Mouse (Mus musculus) intestine, embryonic 16.5 days (tissue): ENCODE measurements at regions not wholly inside any gene's neighbourhood (a gene's known extent, or its start where the extent isn't known, plus 50 kb on each side); places are given as distances from the start of the nearest gene placed in this dataset.

Experiments used
- ATAC-seq: fragments of 200-750 bp; cut with Nextera tagmentation; 2 replicates; pipeline ENCODE4 v1.8.0; 2017; ENCODE audit warnings: moderate TSS enrichment, moderate library complexity
- H3K27ac ChIP-seq: fragments of 300-500 bp; sonication (generic); 2 replicates; pipeline ENCODE4 v1.5.1; 2014; ENCODE audit warnings: mild to moderate bottlenecking, low read length
- H3K27me3 ChIP-seq: fragments of 300-500 bp; sonication (generic); replicated peaks from 2 replicates; pipeline ENCODE4 v1.6.1; 2014; ENCODE audit warnings: low read length, control low read depth, mixed read lengths; ENCODE audit not compliant: control insufficient read depth, insufficient read depth
- H3K36me3 ChIP-seq: fragments of 300-500 bp; sonication (generic); 2 replicates; pipeline ENCODE4 v1.6.1; 2014; ENCODE audit warnings: low read length, control low read depth; ENCODE audit not compliant: control insufficient read depth, insufficient read depth
- H3K4me1 ChIP-seq: fragments of 300-500 bp; sonication (generic); 2 replicates; pipeline ENCODE4 v1.6.1; 2014; ENCODE audit warnings: low read length, control low read depth, mixed read lengths; ENCODE audit not compliant: control insufficient read depth, insufficient read depth
- H3K4me2 ChIP-seq: fragments of 300-500 bp; sonication (generic); 2 replicates; pipeline ENCODE4 v1.6.1; 2014; ENCODE audit warnings: low read depth, low read length, control low read depth
- H3K4me3 ChIP-seq: fragments of 300-500 bp; sonication (generic); 2 replicates; pipeline ENCODE4 v1.5.1; 2014; ENCODE audit warnings: mild to moderate bottlenecking, low read length
- H3K9ac ChIP-seq: fragments of 300-500 bp; sonication (generic); 2 replicates; pipeline ENCODE4 v1.6.1; 2014; ENCODE audit warnings: low read depth, low read length
- H3K9me3 ChIP-seq: fragments of 300-500 bp; sonication (generic); 2 replicates; pipeline ENCODE4 v1.6.1; 2016; ENCODE audit warnings: low read length, control low read depth; ENCODE audit not compliant: control insufficient read depth
- WGBS: fragments of 180-500 bp; shearing (Covaris S2); extraction: QIAGEN DNeasy Blood & Tissue Kit; methylation state at CpG from one replicate; pipeline ENCODE4 v1.1.7; 2014; 5-methylcytosine and 5-hydroxymethylcytosine counted together

DNA sequence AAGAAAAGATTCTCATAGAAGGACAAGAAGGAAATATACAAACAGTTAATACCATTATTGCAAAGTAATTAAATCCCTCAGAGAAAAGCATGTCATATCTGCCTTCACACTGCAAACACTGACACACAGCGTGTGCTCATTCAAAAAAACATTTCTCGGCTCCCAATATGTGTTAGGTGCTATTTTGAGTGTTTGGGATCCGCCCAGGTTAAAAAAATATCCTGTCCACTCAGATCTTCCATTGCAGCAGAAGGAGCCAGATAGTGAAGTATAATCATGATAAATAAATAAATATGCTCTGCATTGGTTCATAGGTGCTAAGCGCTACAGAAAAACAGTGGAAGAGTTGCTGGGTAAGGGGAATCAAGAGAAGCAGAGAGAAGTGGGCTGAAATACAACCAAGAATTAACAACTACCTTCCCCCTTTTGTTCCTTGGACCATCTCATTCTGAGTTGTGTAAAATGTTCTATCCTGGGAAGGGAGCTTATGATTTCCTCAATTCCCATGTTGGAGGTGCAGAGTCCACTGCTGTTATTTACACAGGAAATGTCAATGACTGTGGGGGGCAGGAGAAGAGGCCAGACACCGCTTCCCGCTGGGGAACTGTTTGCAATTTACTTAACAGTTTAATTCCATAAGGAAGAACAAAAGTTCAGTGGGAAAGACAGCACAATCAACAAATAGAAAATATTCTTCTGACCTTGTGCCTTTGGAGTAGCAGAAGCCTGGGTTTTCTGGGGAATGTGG lies 139.9 kb downstream of the Tle1 start:
- Histone ChIP-seq H3K4me1 (0 out of 2 replicates have a peak, but pooled peaks cover 2% of the 10 kb centered on the region), H3K27ac (peak overlapping the region; percentile 14; the same call in 1 of the 2 replicates), H3K36me3 (no peaks in the 10 kb centered on the region), H3K9me3 (no peaks in the 10 kb centered on the region), H3K27me3 (no peaks in the 10 kb centered on the region), H3K4me2 (no peak overlapping the region), H3K9ac (no peak overlapping the region), H3K4me3 (no peak overlapping the region)
- WGBS, result 51% methylated on average over 6 of the region's 6 CpGs
- ATAC-seq, result peak; percentile 98

DNA sequence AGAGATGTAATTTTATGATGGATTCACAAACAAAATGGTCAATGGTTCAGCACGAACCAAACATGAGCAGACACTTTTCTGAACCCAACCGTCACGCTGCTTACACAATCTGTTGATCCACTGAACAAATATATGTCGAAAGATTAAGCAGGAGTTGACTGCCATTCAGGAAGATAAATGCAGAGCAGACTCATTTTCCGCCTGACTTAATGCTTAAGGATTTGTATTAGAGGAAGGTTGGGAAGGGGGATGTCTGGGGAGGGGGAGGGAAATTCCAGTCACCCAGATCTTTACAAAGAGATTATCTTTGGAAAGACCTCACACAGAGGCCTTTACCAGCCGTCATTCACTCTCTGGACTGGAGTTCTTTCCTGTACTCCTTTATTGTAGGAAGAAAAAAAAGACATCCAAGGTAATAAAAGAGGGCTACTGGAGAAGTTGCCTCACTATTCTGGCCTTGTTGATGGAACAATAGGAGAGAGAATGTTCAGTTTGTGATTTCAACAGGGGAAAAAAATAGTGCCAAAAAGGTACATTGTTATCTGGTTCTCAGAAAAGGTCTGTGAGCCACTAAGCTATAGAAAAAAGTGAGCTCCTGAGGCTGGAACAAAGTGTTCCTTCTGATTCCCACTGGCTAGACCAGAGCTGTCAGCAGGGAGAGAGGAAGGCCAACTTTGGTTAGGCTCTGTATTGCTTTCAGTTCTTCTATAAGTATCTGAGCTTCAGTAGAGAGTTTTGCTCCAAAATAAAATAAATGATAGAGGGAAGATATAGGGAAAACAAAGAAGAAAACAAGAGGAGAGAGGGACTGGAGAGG lies 150.9 kb downstream of the Tle1 start:
- H3K27ac ChIP-seq, result no peak overlapping the region
- WGBS, result 15% methylated on average over 6 of the region's 6 CpGs
- ATAC-seq, result peak; percentile 81
- no peak overlapping the region for H3K4me2 ChIP-seq
- H3K36me3 ChIP-seq, result no peaks in the 10 kb centered on the region
- no peak overlapping the region for H3K4me3 ChIP-seq
- no peaks in the 10 kb centered on the region for H3K9me3 ChIP-seq
- no peaks in the 10 kb centered on the region for H3K27me3 ChIP-seq
- H3K9ac ChIP-seq, result no peak overlapping the region
- H3K4me1 ChIP-seq, result no peaks in the 10 kb centered on the region

DNA sequence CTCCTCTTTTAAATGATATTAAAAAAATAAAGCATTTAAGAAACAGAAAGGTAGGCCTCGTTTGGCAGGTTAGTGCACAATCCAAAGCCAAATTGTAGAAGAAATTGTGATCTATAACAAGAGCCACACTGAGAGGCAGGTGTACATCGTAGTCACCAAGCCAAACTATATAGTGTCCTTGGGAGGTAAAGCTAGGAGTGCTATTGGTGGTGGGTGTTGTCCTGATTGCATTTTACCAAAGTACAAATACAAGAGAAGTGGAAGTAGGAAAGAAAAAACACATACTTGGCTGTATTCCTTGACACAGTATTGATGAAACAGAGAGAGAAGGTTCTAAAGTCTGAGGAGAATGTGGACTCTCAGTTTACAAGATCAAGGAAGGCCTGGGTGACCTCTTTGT lies 178.6 kb downstream of the Tle1 start:
- H3K9me3 ChIP-seq, result no peaks in the 10 kb centered on the region
- H3K27ac ChIP-seq, result no peak overlapping the region
- ATAC-seq, result peak; percentile 64; the same call in 1 of the 2 replicates
- no peaks in the 10 kb centered on the region for H3K27me3 ChIP-seq
- no peak overlapping the region for H3K9ac ChIP-seq
- no peak overlapping the region for H3K4me3 ChIP-seq
- WGBS, result 82% methylated on average over 2 of the region's 2 CpGs
- H3K4me2 ChIP-seq, result no peak overlapping the region
- no peaks in the 10 kb centered on the region for H3K36me3 ChIP-seq
- no peaks in the 10 kb centered on the region for H3K4me1 ChIP-seq

DNA sequence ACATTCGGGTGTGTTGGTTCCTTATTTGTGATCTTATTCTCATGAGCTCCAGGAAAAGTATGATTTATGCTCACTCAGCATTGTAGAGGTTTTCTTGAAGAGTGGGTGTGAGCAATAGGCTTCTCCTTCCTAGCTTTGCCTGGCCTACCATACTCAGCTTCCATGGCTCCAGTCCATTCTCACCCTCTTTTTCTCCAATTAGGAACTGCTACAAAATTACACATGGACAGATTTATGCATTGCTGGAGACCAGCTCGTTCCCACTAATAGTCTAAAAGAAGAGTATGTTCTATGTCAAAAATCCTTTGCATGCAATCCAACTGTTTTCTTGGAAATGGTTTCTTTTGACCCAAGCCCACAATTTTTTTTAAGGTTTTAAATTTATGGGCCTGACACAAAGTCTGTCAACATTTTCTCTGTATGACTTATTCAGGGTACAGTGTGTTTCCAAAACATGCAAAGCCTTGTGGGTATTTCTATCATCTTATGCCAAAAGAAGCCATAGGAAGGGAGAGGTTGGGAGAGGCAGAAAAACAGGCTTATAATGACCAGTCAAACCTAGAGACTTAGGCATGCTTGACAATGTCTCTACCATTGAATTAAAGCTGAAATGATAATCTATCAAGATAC lies 186.4 kb downstream of the Tle1 start:
- no peak overlapping the region for H3K4me3 ChIP-seq
- WGBS, result 65% methylated on average over 2 of the region's 2 CpGs
- H3K9ac ChIP-seq, result no peak overlapping the region
- no peaks in the 10 kb centered on the region for H3K9me3 ChIP-seq
- H3K27me3 ChIP-seq, result no peaks in the 10 kb centered on the region
- no peaks in the 10 kb centered on the region for H3K36me3 ChIP-seq
- ATAC-seq, result peak; percentile 55
- no peak overlapping the region for H3K27ac ChIP-seq
- no peaks in the 10 kb centered on the region for H3K4me1 ChIP-seq
- H3K4me2 ChIP-seq, result no peak overlapping the region

DNA sequence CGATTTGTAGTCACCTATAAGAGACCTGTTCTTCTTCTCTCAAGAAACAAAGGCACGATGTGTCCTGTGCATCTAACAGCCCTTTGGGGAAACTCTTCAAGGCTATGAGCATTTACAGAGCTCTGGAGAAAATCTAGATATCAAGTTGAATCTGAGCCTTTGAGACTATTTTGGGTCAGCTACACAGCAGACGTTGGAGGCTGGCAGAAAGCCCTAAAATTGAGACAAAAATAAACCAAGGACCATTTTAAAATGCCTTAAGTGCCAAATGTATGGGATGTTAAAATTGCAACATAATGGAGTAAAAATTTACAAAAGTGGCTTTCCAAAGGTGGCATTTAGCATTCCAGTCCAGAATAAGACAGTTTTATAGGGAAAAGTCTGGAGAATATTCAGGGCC lies 187.1 kb downstream of the Tle1 start:
- ATAC-seq, result no peak
- no peak overlapping the region for H3K4me2 ChIP-seq
- H3K4me1 ChIP-seq, result no peaks in the 10 kb centered on the region
- 67% methylated on average over 3 of the region's 3 CpGs for WGBS
- H3K9me3 ChIP-seq, result no peaks in the 10 kb centered on the region
- H3K27me3 ChIP-seq, result no peaks in the 10 kb centered on the region
- H3K27ac ChIP-seq, result no peak overlapping the region
- no peaks in the 10 kb centered on the region for H3K36me3 ChIP-seq
- H3K4me3 ChIP-seq, result no peak overlapping the region
- H3K9ac ChIP-seq, result no peak overlapping the region

DNA sequence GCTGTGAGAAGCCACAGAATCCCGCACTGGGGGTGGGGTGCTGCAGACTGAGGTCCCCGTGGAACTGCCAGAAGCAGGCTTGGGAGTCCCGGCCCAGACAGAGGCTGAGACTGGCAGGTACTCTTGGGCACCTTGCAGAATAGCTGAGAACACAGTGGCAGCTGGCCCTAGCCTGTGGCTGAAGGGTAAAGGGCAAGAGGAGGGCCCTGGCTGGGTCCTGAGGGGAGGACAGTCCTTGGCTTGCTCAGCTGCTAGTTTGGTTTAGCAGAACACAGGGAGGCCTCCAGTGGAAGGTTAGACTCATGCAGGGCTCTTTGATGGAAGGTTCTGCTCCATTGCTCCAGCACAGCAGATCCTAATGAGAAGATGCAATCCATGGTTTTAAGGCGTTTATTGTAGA lies 190.4 kb downstream of the Tle1 start:
- Histone ChIP-seq H3K4me1 (no peaks in the 10 kb centered on the region), H3K4me3 (no peak overlapping the region), H3K9me3 (no peaks in the 10 kb centered on the region), H3K27ac (no peak overlapping the region), H3K4me2 (no peak overlapping the region), H3K27me3 (no peaks in the 10 kb centered on the region), H3K9ac (no peak overlapping the region), H3K36me3 (no peaks in the 10 kb centered on the region)
- 92% methylated on average over 4 of the region's 4 CpGs for WGBS
- ATAC-seq, result no peak

DNA sequence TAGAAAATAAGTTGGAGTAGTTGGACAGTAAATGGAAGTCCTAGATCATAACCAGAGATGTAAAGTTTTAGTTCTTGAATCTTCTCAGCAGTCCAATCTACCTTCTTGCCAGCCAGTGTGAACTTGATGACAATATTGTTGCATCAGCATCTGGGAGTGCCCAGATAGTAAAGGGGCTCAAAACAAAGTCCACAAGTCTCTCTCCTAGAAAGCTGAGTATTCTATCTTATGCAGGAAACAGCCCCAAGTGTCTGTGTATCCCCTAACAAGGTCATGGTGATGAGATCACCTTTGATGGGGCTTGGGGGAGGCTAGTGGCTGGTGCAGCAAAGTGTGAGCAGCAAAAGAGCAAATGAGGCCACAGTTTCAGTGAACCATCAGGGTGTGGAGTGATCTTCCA lies 194.8 kb downstream of the Tle1 start:
- H3K4me1 ChIP-seq, result no peaks in the 10 kb centered on the region
- H3K4me2 ChIP-seq, result no peak overlapping the region
- H3K36me3 ChIP-seq, result no peaks in the 10 kb centered on the region
- H3K27me3 ChIP-seq, result no peaks in the 10 kb centered on the region
- H3K9me3 ChIP-seq, result peaks cover 4% of the 10 kb centered on the region; the same call in 1 of the 2 replicates
- no peak overlapping the region for H3K4me3 ChIP-seq
- peak; percentile 73 for ATAC-seq
- no peak overlapping the region for H3K27ac ChIP-seq
- no peak overlapping the region for H3K9ac ChIP-seq

DNA sequence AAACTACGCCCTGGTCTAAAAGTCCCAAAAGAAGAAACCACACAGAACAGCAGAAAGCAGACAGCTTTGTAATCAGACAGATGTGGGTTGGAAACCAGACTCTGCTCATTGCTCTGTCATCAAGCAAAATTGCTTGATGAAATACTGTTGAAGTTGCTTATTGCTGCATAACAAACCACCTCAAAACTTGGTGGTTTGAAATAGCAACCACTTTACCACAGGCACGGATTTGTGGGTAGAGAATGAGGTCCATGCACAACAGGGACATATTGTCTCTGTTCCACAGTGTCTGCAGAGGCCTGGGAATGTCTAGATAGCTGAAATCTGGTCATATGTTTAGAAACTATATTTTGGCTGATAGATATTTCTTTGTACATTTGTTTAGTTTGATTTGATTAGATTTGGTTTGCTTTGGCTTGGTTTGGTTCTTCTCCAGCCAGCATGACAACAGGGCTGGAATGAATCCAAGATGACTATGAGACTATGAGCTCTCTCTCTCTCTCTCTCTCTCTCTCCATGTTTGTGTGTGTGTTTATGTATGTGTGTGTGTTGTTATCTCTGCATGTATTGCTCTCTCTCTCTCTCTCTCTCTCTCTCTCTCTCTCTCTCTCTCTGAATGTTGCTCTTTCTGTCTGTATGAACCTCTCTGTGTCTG lies 199.4 kb downstream of the Tle1 start:
- Histone ChIP-seq H3K27me3 (no peaks in the 10 kb centered on the region), H3K9me3 (peaks cover 4% of the 10 kb centered on the region; the same call in 1 of the 2 replicates), H3K9ac (no peak overlapping the region), H3K27ac (no peak overlapping the region), H3K36me3 (no peaks in the 10 kb centered on the region), H3K4me3 (no peak overlapping the region), H3K4me1 (no peaks in the 10 kb centered on the region), H3K4me2 (no peak overlapping the region)
- WGBS, result 70% methylated on average over 2 of the region's 2 CpGs
- no peak for ATAC-seq

DNA sequence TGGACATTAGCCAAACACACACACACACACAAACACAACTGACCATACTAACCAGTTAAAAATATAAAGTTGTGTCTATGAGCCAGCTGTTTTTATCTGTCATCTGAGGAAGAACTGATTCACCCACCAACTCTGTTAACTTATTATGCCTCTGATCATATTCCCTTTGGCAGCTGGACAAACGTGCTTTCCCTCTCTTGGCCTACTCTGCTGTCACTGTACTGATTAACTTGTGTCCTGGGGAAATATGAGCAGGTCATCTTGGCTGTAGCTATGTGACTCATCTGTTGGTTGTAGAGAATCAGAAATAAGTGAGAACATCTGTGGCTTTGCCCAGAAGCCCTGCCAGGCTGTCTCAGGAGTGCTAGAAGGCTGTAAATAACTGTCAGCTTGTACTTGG lies 210.9 kb upstream of the Gm11232 start:
- no peak for ATAC-seq
- Histone ChIP-seq H3K27me3 (no peaks in the 10 kb centered on the region), H3K9ac (no peak overlapping the region), H3K4me2 (no peak overlapping the region), H3K9me3 (no peaks in the 10 kb centered on the region), H3K36me3 (no peaks in the 10 kb centered on the region), H3K27ac (no peak overlapping the region), H3K4me1 (no peaks in the 10 kb centered on the region), H3K4me3 (no peak overlapping the region)
- WGBS, result 46% methylated on average over 1 of the region's 1 CpGs
